Mouse (Mus musculus) bone marrow, adult 2 months (tissue): ENCODE results near the gene Olfr68.

Experiments
- CTCF ChIP-seq: fragments of 200-500 bp; IDR thresholded peaks from 2 replicates; pipeline ENCODE4 v1.5.1; 2011; ENCODE audit warnings: low read length, control low read depth; ENCODE audit not compliant: control insufficient read depth, insufficient read depth
- POLR2A ChIP-seq: fragments of 200-500 bp; IDR thresholded peaks from 2 replicates; pipeline ENCODE4 v1.6.1; 2011; ENCODE audit warnings: low read depth, mild to moderate bottlenecking, control low read depth, low read length, borderline replicate concordance; ENCODE audit not compliant: control insufficient read depth

GRCm38 (mm10) chr7:103757233-103757632, 22.3 kb downstream of the Olfr68 start, which contains the start of gene Olfr630:
- TF ChIP-seq POLR2A (no peak), CTCF (no peak)
